Mouse (Mus musculus) limb, embryonic 10.5 days (tissue): ENCODE results near the gene Cd63. TPM values are rescaled to one million over a fixed set of nuclear protein-coding genes. Genes with fewer than 3 reads are reported as not detected.

Source experiments
- DNase-seq: peaks from one replicate; pipeline ENCODE4 v3.0.0-alpha.2; 2017; ENCODE audit warnings: low spot score
- H3K27ac ChIP-seq: fragments of 300-500 bp; sonication (generic); 2 replicates; pipeline ENCODE4 v1.5.1; 2016; ENCODE audit warnings: mild to moderate bottlenecking
- H3K27me3 ChIP-seq: fragments of 300-500 bp; sonication (generic); 2 replicates; pipeline ENCODE4 v1.6.1; 2016; ENCODE audit warnings: low read depth, mild to moderate bottlenecking; ENCODE audit not compliant: poor library complexity, severe bottlenecking
- H3K36me3 ChIP-seq: fragments of 300-500 bp; sonication (generic); 2 replicates; pipeline ENCODE4 v1.6.1; 2016; ENCODE audit warnings: mild to moderate bottlenecking, moderate library complexity
- H3K4me1 ChIP-seq: fragments of 300-500 bp; sonication (generic); 2 replicates; pipeline ENCODE4 v1.6.1; 2016
- H3K4me3 ChIP-seq: fragments of 300-500 bp; sonication (generic); 2 replicates; pipeline ENCODE4 v1.5.1; 2016; ENCODE audit warnings: mild to moderate bottlenecking, moderate library complexity
- H3K9me3 ChIP-seq: fragments of 300-500 bp; sonication (generic); replicated peaks from 2 replicates; pipeline ENCODE4 v1.6.1; 2016; ENCODE audit warnings: mild to moderate bottlenecking
- WGBS: fragments of 180-500 bp; shearing (Covaris S2); methylation state at CpG from one replicate; pipeline ENCODE4 v1.1.7; 2016; 5-methylcytosine and 5-hydroxymethylcytosine counted together
- polyA plus RNA-seq: library from polyadenylated mRNA; unstranded; fragments of >200 nt; fragmentation: Nextera tagmentation; extraction: Ambion mirVana; gene quantifications from 2 replicates; pipeline ENCODE4 v1.2.1, GENCODE M21; 2016

The Cd63 gene
- polyA plus RNA-seq, 1 experiment from 2014 or later, result 439 TPM

- Histone ChIP-seq H3K27me3 (peaks cover 26% of the 10 kb centered on the region), H3K4me1 (peaks cover 57% of the 10 kb centered on the region), H3K36me3 (peaks cover 11% of the 10 kb centered on the region), H3K4me3 (peak overlapping the region; percentile 93), H3K9me3 (no peaks in the 10 kb centered on the region), H3K27ac (peak overlapping the region; percentile 95)
- under 1% methylated on average over 9 of the region's 9 CpGs for WGBS
- peak; percentile 48 for DNase-seq
Measured at GRCm38 (mm10) chr10:128892246-128892645, 8.5 kb upstream of the Cd63 start.

- under 1% methylated on average over 9 of the region's 9 CpGs for WGBS
- Histone ChIP-seq H3K27me3 (peaks cover 31% of the 10 kb centered on the region), H3K4me1 (peaks cover 31% of the 10 kb centered on the region), H3K4me3 (peak overlapping the region; percentile 32; the same call in 1 of the 2 replicates), H3K9me3 (no peaks in the 10 kb centered on the region), H3K36me3 (no peaks in the 10 kb centered on the region), H3K27ac (no peak overlapping the region)
- peak; percentile 71 for DNase-seq
Measured at GRCm38 (mm10) chr10:128895437-128895836, 5.4 kb upstream of the Cd63 start.

GRCm38 (mm10) chr10:128895952-128896693 is 4.7 kb upstream of the Cd63 start:
- no peak overlapping the region for H3K27ac ChIP-seq
- peaks cover 31% of the 10 kb centered on the region for H3K4me1 ChIP-seq
- DNase-seq, result peak; percentile 41
- no peaks in the 10 kb centered on the region for H3K36me3 ChIP-seq
- peaks cover 31% of the 10 kb centered on the region for H3K27me3 ChIP-seq
- no peaks in the 10 kb centered on the region for H3K9me3 ChIP-seq
- WGBS, result 4% methylated on average over 17 of the region's 17 CpGs
- H3K4me3 ChIP-seq, result peak overlapping the region; percentile 32

- H3K4me3 ChIP-seq, result peak overlapping the region; percentile 32; the same call in 1 of the 2 replicates
- WGBS, result 48% methylated on average over 1 of the region's 1 CpGs
- no peak overlapping the region for H3K27ac ChIP-seq
- no peaks in the 10 kb centered on the region for H3K36me3 ChIP-seq
- peaks cover 31% of the 10 kb centered on the region for H3K27me3 ChIP-seq
- no peaks in the 10 kb centered on the region for H3K9me3 ChIP-seq
- peaks cover 31% of the 10 kb centered on the region for H3K4me1 ChIP-seq
- no peak for DNase-seq
Measured at GRCm38 (mm10) chr10:128896807-128897206, 4.0 kb upstream of the Cd63 start.

- 29% methylated on average over 1 of the region's 1 CpGs for WGBS
- no peak for DNase-seq
- H3K27me3 ChIP-seq, result peaks cover 31% of the 10 kb centered on the region
- H3K36me3 ChIP-seq, result no peaks in the 10 kb centered on the region
- H3K4me3 ChIP-seq, result no peak overlapping the region
- peaks cover 26% of the 10 kb centered on the region for H3K4me1 ChIP-seq
- H3K27ac ChIP-seq, result no peak overlapping the region
- H3K9me3 ChIP-seq, result no peaks in the 10 kb centered on the region
Measured at GRCm38 (mm10) chr10:128897501-128897900, 3.3 kb upstream of the Cd63 start.

GRCm38 (mm10) chr10:128899759-128900490 is 864 bp upstream of the Cd63 start:
- H3K9me3 ChIP-seq, result no peaks in the 10 kb centered on the region
- DNase-seq, result no peak
- H3K27ac ChIP-seq, result no peak overlapping the region
- no peaks in the 10 kb centered on the region for H3K36me3 ChIP-seq
- no peak overlapping the region for H3K4me3 ChIP-seq
- H3K27me3 ChIP-seq, result peaks cover 20% of the 10 kb centered on the region
- 86% methylated on average over 6 of the region's 6 CpGs for WGBS
- peaks cover 17% of the 10 kb centered on the region for H3K4me1 ChIP-seq

GRCm38 (mm10) chr10:128901409-128901808 is 620 bp downstream of the Cd63 start:
- Histone ChIP-seq H3K4me3 (no peak overlapping the region), H3K27ac (no peak overlapping the region), H3K36me3 (no peaks in the 10 kb centered on the region), H3K27me3 (peaks cover 13% of the 10 kb centered on the region), H3K9me3 (no peaks in the 10 kb centered on the region), H3K4me1 (peaks cover 6% of the 10 kb centered on the region)
- 90% methylated on average over 1 of the region's 1 CpGs for WGBS
- no peak for DNase-seq

GRCm38 (mm10) chr10:128902409-128902988 is 1.7 kb downstream of the Cd63 start:
- 80% methylated on average over 3 of the region's 3 CpGs for WGBS
- Histone ChIP-seq H3K36me3 (no peaks in the 10 kb centered on the region), H3K4me1 (no peaks in the 10 kb centered on the region), H3K27me3 (0 out of 2 replicates have a peak, but pooled peaks cover 2% of the 10 kb centered on the region), H3K9me3 (no peaks in the 10 kb centered on the region), H3K27ac (no peak overlapping the region), H3K4me3 (no peak overlapping the region)
- DNase-seq, result no peak

- no peaks in the 10 kb centered on the region for H3K9me3 ChIP-seq
- H3K27ac ChIP-seq, result no peak overlapping the region
- H3K4me1 ChIP-seq, result peaks cover 11% of the 10 kb centered on the region
- no peaks in the 10 kb centered on the region for H3K36me3 ChIP-seq
- no peak overlapping the region for H3K4me3 ChIP-seq
- 76% methylated on average over 5 of the region's 5 CpGs for WGBS
- no peak for DNase-seq
- H3K27me3 ChIP-seq, result no peaks in the 10 kb centered on the region
Measured at GRCm38 (mm10) chr10:128904812-128905211, 4.0 kb downstream of the Cd63 start.

- Histone ChIP-seq H3K4me3 (peak overlapping the region; percentile 93), H3K36me3 (peaks cover 30% of the 10 kb centered on the region), H3K4me1 (peaks cover 45% of the 10 kb centered on the region), H3K27me3 (no peaks in the 10 kb centered on the region), H3K9me3 (no peaks in the 10 kb centered on the region), H3K27ac (peak overlapping the region; percentile 97)
- no peak for DNase-seq
- WGBS, result 64% methylated on average over 13 of the region's 13 CpGs
Measured at GRCm38 (mm10) chr10:128908778-128909448, 8.1 kb downstream of the Cd63 start.

- DNase-seq, result peak; percentile 96
- Histone ChIP-seq H3K4me3 (peak overlapping the region; percentile 93), H3K9me3 (no peaks in the 10 kb centered on the region), H3K36me3 (peaks cover 37% of the 10 kb centered on the region), H3K4me1 (peaks cover 46% of the 10 kb centered on the region), H3K27me3 (no peaks in the 10 kb centered on the region), H3K27ac (peak overlapping the region; percentile 97)
- WGBS, result 1% methylated on average over 41 of the region's 41 CpGs
Measured at GRCm38 (mm10) chr10:128909567-128910028, 8.8 kb downstream of the Cd63 start.

- no peaks in the 10 kb centered on the region for H3K9me3 ChIP-seq
- H3K36me3 ChIP-seq, result peaks cover 44% of the 10 kb centered on the region
- peak overlapping the region; percentile 97 for H3K27ac ChIP-seq
- peaks cover 46% of the 10 kb centered on the region for H3K4me1 ChIP-seq
- no peaks in the 10 kb centered on the region for H3K27me3 ChIP-seq
- under 1% methylated on average over 66 of the region's 66 CpGs for WGBS
- peak; percentile 79 for DNase-seq
- peak overlapping the region; percentile 93 for H3K4me3 ChIP-seq
Measured at GRCm38 (mm10) chr10:128910066-128910841, 9.5 kb downstream of the Cd63 start.
